Mouse (Mus musculus) left cerebral cortex, adult 18-20 months (tissue): Measurements from ENCODE around the gene Mcfd2. TPM values are rescaled to one million over a fixed set of nuclear protein-coding genes. Genes with fewer than 3 reads are reported as not detected.
A peak's percentile ranks its signal among the peaks of the same experiment; 100 is the strongest.

Experiments used
- DNase-seq, 2 experiments: peaks; one replicate each; pipeline ENCODE4 v3.0.0; 2021 to 2022; ENCODE audit warnings: low spot score in 2 of 2, mixed read lengths in 1 of 2
- total RNA-seq, 2 experiments: library from RNA; stranded (reverse); gene quantifications; 2 replicates each; pipeline ENCODE4 v1.2.3; 2021

Mcfd2 gene
- total RNA-seq, 2 experiments from 2014 or later, result 67.2 to 72.0 TPM

DNA sequence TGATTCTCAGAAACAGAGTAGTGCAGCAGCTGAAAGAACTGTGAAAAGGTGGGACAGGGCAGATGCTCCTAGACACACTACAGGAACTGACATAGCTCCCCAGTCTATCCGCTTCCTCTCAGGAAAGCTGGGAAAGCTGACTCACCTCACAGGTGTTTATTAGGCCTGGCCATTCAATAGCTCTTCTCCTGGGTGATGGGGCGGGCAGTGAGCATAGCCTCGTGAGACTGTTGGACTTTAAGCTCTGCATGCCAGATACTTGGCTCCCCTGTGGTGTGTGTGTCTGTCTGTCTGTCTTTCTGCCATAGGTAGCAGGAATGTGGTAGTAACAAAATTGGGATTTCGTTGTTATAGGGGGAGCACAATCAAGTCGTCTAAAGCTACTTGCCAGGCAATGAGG lies 23.6 kb upstream of the Mcfd2 start:
- no peak for DNase-seq

DNA sequence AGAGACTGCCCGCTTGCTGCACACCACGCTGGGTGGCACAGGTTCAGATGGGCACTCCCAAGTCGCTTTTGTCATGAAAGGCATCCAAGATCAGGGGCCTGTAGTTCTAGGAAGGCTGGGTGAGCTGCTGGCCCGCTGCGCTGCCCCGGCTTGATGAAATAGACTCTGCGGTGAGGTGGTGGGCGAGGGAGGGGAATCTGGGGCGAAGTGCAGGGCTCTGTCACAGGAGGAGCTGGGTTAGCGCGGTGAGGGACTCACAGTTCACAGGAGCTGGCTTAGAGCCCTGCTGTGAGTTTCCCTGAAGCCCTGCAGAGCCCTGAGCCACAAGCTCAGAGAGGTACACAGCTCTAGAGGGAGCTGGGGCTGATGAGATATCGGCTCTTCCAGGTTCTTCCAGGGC lies 22.4 kb upstream of the Mcfd2 start:
- no peak for DNase-seq

GRCm38 (mm10) chr17:87287197-87287777 lies 21.6 kb upstream of the Mcfd2 start:
- no peak for DNase-seq

DNA sequence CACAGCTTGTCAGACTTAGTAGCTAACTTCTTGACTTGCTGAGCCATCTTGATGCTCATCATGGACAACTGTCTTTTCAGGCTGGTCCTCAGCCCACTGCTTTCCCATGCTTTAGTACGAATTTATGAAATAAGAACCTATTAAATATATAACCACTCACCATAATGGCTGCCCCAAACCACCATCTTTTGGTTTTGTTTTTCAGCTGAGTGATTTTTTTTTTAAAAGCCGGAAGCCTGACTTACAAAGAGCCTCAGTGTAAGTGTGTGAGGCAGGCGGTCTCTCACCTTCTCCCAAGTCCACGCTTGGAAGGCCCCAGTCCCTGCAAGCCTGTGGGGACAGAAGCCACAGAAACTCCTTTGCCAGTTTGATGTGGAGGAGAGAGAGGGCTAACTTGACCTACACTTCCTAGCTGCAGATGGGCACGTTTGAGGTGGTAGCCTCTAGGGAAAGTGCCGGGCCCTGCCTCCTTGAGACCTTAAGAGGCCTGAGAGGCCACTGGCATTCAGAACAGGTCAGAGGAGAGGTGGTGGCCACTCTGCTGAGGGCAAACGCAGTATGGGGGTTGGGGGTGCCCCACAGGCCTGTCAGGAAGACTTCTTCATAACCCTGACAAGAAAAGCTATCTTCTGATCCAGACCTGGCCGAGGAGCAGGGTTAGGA lies 20.9 kb upstream of the Mcfd2 start:
- DNase-seq, result no peak

DNA sequence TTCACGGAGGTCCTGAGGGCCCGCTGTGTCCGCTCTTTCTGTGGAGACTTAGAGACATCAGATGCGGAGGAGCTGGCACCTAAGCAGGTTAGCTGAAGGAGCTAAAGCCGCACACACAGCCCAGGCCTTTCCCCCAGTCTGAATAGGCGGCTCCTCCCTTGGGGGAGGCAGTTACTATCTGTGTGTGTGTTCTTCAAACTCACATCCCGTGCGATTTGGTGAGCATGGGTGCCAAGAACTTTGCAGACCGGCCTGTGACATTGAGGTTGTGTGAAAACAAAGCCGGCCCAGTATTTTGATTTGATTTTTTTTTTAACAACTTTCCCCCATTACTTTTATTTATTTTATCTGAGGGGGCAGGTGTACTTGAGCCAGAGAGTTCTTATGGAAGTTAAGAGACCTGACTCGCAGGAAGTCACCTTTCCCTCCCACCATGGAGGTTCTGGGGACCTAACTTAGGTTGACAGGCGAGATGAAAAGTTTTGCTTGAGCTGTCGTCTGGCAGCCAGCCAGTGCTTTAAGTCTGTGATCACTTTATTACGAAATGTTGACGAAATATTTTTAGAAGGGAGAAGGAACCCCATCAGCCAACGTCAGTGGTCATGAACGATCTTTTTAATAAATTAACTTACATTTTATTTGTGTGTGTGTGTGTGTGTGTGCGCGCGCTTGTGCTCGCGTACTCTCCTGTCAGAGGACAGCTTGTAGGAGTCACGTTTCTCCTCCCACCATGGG lies 20.2 kb upstream of the Mcfd2 start:
- no peak for DNase-seq

GRCm38 (mm10) chr17:87284482-87285040 lies 18.8 kb upstream of the Mcfd2 start:
- DNase-seq, result no peak

DNA sequence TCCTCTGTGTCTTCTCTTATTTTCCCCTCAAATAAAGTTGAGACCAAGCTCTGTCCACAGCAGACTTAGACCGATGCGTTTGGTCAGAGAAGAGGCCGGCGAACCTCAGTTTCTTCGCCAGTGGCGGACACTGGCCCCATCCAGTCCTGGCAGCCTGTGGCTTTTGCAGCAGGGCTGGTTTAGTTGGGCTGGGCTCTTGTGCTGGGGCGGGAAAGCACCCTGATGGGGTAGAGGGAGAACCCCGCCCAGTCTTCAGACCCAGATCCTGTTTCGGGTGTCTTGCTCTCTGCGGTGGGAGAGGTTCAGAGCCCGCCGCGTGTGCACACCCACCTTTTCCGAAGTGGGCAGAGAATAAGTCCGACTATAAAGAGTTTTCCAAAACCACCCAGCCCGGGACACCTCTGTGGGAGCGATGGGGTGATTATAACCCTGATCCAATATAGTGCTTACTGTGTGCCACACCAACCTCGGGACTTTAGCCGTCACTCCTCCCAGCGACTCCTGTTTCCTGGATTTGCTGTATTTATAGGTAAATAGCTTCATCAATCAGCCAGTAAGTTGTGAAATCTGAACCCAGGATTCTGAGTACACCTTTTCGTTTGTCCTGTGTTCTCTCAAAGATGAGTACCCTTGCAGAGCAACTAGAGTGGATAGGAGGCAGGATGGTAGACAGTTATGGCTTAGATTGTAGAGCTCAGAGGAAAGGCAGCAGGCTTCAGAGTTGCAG lies 18.2 kb upstream of the Mcfd2 start:
- DNase-seq, result no peak

DNA sequence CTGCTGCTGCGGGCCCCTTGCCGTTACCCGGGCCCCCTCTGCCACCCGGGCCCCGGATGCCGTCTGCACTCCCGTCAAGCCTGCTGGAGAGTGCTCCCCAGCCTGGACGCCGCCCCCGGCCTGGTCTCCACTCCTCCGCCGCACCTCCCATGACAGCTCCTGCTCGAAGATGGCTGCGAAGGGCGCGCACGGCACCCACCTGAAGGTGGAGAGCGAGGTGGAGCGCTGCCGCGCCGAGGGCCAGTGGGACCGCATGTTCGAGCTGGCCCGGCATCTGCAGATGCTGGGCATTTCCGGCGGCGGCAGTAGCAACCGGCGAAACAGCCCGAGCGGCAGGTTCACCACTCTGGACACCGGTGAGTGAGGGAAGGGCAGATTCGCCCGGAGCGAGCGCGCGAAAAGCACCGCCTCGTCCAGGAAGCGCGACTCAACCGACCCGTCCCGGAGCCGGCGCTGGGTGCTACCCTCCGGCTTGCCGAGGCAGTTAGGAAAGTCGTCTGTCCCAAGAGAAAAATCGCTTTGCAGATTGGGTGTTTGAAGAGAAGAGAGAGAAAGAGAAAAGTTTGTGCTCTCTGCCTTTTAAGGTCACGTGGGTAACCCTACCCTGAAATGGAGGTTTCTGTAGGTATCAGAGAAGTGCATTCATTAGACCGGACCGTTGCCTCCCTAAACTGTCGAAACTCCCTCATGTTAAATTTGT lies 17.5 kb upstream of the Mcfd2 start:
- peak; percentile 46 to 58 for DNase-seq

GRCm38 (mm10) chr17:87282706-87283053 lies 16.9 kb upstream of the Mcfd2 start, which contains the start of gene Ttc7:
Gene Ttc7 (plus strand): TSS chr17:87282886.
- peak; percentile 93 to 95 for DNase-seq

DNA sequence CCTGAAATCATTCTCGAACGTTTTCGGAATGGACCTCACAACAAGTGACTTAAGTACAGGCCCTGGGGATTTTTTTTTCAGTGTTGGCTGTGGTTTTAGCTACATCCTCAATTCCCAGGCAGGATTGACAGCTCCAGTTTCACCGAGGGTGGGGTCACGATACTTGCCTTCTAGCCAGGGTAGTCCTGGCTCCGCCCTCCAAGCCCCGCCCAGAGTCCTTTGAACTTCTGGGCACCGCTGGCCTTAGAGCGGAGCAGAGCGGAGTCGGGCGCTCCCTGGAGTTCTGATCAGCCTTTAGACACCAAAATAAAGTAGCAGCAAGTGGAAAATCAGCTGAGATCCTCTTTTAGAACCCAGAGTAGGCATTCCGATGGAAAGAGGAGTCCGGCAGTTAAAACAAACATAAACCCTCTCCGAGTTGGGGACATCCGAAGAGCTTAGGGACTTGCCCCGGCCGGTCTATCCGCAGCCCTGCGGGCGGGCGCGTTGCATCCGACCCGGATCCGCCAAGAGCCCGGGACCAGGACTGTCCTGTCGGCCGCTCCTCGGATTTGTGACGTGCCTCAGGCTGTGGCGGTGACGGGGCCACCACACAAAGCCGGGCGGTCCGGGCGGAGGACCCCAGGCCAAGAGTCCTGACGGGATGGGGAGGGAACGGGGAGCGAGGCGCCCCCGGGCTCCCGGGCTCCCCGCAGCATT lies 16.4 kb upstream of the Mcfd2 start:
- peak; percentile 65 to 66 for DNase-seq

- DNase-seq, result no peak
Measured at GRCm38 (mm10) chr17:87275363-87276341, 9.9 kb upstream of the Mcfd2 start.

DNA sequence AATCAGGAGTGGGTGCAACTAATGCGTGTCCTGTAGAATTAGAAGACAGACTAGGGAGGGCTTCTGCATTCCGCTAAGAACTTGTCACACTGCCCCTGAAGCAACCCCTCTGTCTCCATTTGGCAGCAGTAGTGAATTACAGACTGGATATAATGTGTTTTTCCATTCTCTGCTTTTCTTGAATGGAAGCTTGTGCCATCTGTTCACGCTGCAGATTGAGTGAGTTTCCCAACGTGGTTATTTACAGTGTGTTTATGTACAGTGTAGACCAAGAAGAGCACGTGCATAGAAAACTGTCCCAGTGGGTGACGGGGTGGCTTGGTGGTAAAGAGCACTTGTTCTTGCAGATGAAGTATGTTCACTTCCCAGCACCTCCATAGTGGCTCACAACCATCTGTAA lies 3.7 kb upstream of the Mcfd2 start:
- no peak for DNase-seq

GRCm38 (mm10) chr17:87264927-87265791 lies 576 bp downstream of the Mcfd2 start:
- DNase-seq, result peak; percentile 10 to 21

DNA sequence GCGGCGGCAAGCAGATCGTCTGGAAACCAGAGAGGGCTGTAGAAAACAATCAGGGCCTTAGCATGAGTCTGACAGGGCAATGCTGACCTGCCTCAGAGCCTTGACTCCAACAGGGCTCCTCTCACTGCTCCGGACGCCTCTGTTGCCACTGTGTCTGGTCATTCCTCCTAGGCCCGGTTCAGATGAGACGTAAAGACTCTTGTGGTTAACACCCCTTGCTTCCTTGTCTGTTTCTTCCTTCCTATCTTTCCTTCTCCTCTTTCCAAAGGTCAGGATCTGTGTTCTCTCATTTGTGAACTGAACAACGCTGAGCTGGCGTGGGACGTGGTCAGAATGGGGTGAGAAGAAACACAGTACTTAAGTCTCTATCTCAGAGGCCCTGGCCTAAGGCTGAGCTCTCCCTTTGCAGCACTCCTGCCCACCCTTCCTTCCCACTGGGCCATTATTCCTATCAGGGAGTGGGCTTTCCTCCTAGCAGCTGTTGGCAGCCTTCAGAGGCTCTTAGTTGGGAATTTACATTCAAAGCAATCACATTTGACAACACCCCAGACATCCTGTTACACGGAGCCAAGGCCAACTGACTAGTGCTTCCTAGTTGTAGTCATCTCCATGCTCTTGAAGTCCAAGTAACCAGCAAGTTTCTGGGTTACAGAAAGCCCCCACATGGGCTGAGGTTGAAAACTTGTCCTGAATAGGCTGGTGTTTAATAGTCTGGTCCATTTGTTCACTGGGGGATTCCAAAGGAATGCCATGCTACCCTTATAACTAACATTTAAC lies 1.5 kb downstream of the Mcfd2 start:
- no peak for DNase-seq

GRCm38 (mm10) chr17:87263401-87263800 lies 2.3 kb downstream of the Mcfd2 start:
- DNase-seq, result no peak

- DNase-seq, result no peak
Measured at GRCm38 (mm10) chr17:87255672-87256071, 10.1 kb downstream of the Mcfd2 start.

DNA sequence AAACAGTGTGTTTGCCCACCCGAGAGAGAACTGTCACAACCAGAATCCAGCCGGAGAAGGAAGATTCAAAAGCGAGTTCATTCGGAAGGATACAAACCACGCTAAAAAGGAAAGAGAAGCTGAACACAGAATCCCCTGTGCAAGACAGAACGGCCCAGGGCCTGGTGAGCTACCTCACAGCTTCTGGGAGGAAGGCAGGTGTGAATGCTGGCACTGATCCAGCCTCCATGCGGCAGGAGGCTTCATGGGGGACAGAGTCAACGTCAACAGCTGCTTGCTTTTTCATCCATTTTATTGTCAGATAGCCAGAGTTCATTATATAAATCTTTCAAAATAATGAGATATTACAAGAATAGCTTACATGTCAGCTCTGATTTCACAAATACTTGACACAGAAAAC lies 11.4 kb downstream of the Mcfd2 start:
- DNase-seq, result no peak
